Mouse (Mus musculus): ENCODE measurements at regions not wholly inside any gene's neighbourhood (a gene's known extent, or its start where the extent isn't known, plus 50 kb on each side); places are given as distances from the start of the nearest gene placed in this dataset.

DNA sequence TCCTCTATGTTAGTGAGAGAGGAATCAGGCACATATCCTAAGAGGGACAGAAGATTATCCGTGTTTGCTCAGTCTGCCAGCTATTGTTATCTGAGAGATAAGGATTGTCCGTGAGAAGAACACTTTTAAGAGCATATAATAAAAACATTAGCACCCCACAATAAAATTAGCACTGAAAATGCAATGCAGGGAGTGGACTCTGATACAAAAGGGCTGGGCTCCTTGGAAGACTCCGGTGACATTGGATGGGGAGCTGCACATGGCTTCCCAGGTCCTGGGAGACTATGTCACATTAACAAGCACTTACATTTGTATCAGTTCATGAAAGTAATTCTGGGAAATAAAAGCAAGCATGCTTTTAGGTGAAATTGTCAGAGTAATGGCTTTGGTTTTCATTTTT lies 238.6 kb upstream of the Map3k1 start:
- no peak for DNase-seq (ENCODE audit: low spot score)
- Histone ChIP-seq H3K9ac (ENCODE audit: low read length) (no peak overlapping the region), H3K4me2 (ENCODE audit: low read depth) (no peak overlapping the region), H3K27ac (ENCODE audit: low read depth, low read length) (no peak overlapping the region), H3K9me3 (ENCODE audit: control insufficient read depth, low read length) (no peaks in the 10 kb centered on the region), H3K4me3 (ENCODE audit: low read depth, low read length) (no peak overlapping the region), H3K4me1 (ENCODE audit: control insufficient read depth, insufficient read depth, low read length) (no peaks in the 10 kb centered on the region), H3K36me3 (ENCODE audit: control insufficient read depth, insufficient read depth, low read length) (no peaks in the 10 kb centered on the region), H3K27me3 (ENCODE audit: control insufficient read depth, insufficient read depth, low read length) (no peaks in the 10 kb centered on the region)
- no peak for ATAC-seq (ENCODE audit: insufficient read depth, low FRiP score, low TSS enrichment)
- WGBS, result 64% methylated on average over 3 of the region's 3 CpGs

DNA sequence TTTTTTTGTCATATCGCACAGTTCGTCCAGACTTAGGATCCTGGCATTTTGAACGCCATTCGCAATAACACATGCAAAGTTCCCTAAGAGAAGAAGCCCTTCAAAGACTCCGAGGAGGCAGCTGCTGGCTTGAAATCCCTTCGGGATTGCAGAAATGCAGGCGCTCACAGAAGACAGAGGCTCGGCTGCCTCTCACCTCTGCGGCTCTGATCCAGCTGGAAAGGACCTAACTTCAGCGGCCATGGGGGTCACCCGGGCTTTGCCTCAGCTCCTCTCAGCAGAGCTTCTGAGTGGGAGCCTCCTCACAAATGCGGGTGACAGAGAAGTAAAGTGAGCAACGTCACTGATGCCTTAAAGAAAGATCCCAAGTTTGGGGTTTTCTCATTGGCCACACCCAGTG lies 239.1 kb upstream of the Map3k1 start:
- no peaks in the 10 kb centered on the region for H3K36me3 ChIP-seq (ENCODE audit: control insufficient read depth, insufficient read depth, low read length)
- H3K27me3 ChIP-seq (ENCODE audit: control insufficient read depth, insufficient read depth, low read length), result no peaks in the 10 kb centered on the region
- no peak overlapping the region for H3K27ac ChIP-seq (ENCODE audit: low read depth, low read length)
- no peak overlapping the region for H3K4me3 ChIP-seq (ENCODE audit: low read depth, low read length)
- 79% methylated on average over 13 of the region's 13 CpGs for WGBS
- H3K9me3 ChIP-seq (ENCODE audit: control insufficient read depth, low read length), result no peaks in the 10 kb centered on the region
- H3K9ac ChIP-seq (ENCODE audit: low read length), result no peak overlapping the region
- H3K4me1 ChIP-seq (ENCODE audit: control insufficient read depth, insufficient read depth, low read length), result no peaks in the 10 kb centered on the region
- H3K4me2 ChIP-seq (ENCODE audit: low read depth), result no peak overlapping the region
- DNase-seq (ENCODE audit: low spot score) (no peak), ATAC-seq (ENCODE audit: insufficient read depth, low FRiP score, low TSS enrichment) (no peak)

DNA sequence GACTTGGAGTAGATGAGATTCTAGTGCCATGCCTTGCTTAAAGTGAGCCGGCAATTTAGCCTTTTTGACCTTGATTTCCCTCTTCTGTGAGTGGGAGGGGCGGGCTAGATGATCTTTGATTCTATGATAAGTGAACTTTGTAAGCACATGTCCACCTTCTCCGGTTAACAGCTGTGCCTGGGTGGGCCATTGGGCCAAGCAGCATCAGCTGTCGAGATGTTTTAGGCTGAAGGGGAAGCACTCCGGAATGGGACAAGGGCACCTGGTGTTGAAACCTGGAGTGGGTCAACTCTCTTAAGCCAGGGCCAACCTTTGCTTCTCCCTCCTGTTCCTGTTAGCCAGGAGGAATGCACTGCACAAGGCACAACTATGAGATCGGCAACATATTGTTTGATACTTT lies 239.5 kb upstream of the Map3k1 start:
- ATAC-seq (ENCODE audit: insufficient read depth, low FRiP score, low TSS enrichment) (no peak), DNase-seq (ENCODE audit: low spot score) (no peak)
- Histone ChIP-seq H3K27ac (ENCODE audit: low read depth, low read length) (no peak overlapping the region), H3K27me3 (ENCODE audit: control insufficient read depth, insufficient read depth, low read length) (no peaks in the 10 kb centered on the region), H3K36me3 (ENCODE audit: control insufficient read depth, insufficient read depth, low read length) (no peaks in the 10 kb centered on the region), H3K9me3 (ENCODE audit: control insufficient read depth, low read length) (no peaks in the 10 kb centered on the region), H3K4me2 (ENCODE audit: low read depth) (no peak overlapping the region), H3K4me3 (ENCODE audit: low read depth, low read length) (no peak overlapping the region), H3K4me1 (ENCODE audit: control insufficient read depth, insufficient read depth, low read length) (no peaks in the 10 kb centered on the region), H3K9ac (ENCODE audit: low read length) (no peak overlapping the region)
- 91% methylated on average over 6 of the region's 6 CpGs for whole genome bisulfite sequencing

DNA sequence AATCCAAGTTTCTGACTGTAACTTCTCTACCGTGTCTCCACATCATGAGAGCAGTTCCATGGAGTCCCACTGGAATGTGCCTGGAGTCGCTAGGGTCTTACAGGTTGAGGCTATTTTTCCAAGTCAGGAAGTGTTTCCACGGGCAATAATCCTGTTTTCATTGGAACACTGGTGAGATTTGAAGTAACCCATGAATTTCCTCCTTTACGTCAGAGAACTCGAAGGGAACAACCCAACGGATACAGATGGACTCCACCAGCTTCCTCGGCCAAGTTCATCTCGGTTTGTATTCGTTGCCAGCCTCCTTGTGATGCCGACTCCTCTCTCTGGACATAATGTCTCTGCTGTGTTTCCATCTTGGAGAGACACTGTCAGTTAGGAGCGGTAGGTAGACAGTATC lies 237.4 kb upstream of the Ankrd55 start:
- ATAC-seq (ENCODE audit: insufficient read depth, low FRiP score, low TSS enrichment), result no peak
- DNase-seq (ENCODE audit: low spot score), result no peak
- Histone ChIP-seq H3K27me3 (ENCODE audit: control insufficient read depth, insufficient read depth, low read length) (no peaks in the 10 kb centered on the region), H3K4me2 (ENCODE audit: low read depth) (no peak overlapping the region), H3K9ac (ENCODE audit: low read length) (no peak overlapping the region), H3K4me3 (ENCODE audit: low read depth, low read length) (no peak overlapping the region), H3K36me3 (ENCODE audit: control insufficient read depth, insufficient read depth, low read length) (no peaks in the 10 kb centered on the region), H3K9me3 (ENCODE audit: control insufficient read depth, low read length) (no peaks in the 10 kb centered on the region), H3K4me1 (ENCODE audit: control insufficient read depth, insufficient read depth, low read length) (no peaks in the 10 kb centered on the region), H3K27ac (ENCODE audit: low read depth, low read length) (no peak overlapping the region)
- WGBS, result 95% methylated on average over 11 of the region's 11 CpGs

DNA sequence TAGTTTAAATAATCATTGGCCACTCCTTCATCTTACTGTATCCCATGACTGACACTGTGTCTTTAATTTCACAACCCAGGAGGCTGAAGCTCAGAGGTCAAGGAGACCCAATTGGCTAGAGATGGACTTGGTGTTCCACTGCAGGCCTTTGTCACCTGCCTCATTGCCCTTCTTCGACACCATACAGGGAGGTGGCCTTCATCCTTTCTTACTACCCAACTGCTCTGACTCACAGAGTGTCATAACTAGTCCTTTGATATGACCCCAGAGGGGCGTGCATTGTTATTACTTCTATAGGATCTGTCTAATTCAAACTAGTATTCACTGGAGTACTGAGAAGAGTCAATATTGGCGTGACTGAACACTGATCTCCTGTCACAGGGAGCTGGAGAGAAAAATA lies 236.2 kb upstream of the Ankrd55 start:
- Histone ChIP-seq H3K36me3 (ENCODE audit: control insufficient read depth, insufficient read depth, low read length) (no peaks in the 10 kb centered on the region), H3K9ac (ENCODE audit: low read length) (no peak overlapping the region), H3K4me2 (ENCODE audit: low read depth) (no peak overlapping the region), H3K27ac (ENCODE audit: low read depth, low read length) (no peak overlapping the region), H3K9me3 (ENCODE audit: control insufficient read depth, low read length) (no peaks in the 10 kb centered on the region), H3K4me3 (ENCODE audit: low read depth, low read length) (no peak overlapping the region), H3K27me3 (ENCODE audit: control insufficient read depth, insufficient read depth, low read length) (no peaks in the 10 kb centered on the region), H3K4me1 (ENCODE audit: control insufficient read depth, insufficient read depth, low read length) (no peaks in the 10 kb centered on the region)
- ATAC-seq (ENCODE audit: insufficient read depth, low FRiP score, low TSS enrichment) (no peak), DNase-seq (ENCODE audit: low spot score) (no peak)
- WGBS, result 86% methylated on average over 3 of the region's 3 CpGs

DNA sequence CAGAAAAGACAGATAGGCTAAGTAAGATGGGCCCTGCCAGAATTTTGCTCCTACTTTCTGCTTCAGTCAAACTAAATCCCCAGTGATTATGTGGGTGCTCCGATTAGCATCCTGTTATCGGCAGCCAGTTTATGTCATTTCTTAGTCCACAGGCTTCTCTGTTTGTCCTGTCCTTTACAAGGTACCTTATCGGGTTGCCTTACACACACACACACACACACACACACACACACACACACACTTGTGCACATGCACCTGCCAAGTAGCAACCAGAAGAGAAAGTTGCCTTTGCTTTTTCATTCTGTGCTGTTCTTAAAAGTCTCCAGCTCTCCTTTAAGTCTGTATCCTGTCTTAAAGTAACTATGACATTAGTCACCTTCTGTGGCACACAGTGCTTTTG lies 235.8 kb upstream of the Ankrd55 start:
- Histone ChIP-seq H3K9me3 (ENCODE audit: control insufficient read depth, low read length) (no peaks in the 10 kb centered on the region), H3K4me2 (ENCODE audit: low read depth) (no peak overlapping the region), H3K36me3 (ENCODE audit: control insufficient read depth, insufficient read depth, low read length) (no peaks in the 10 kb centered on the region), H3K27ac (ENCODE audit: low read depth, low read length) (no peak overlapping the region), H3K4me1 (ENCODE audit: control insufficient read depth, insufficient read depth, low read length) (no peaks in the 10 kb centered on the region), H3K9ac (ENCODE audit: low read length) (no peak overlapping the region), H3K4me3 (ENCODE audit: low read depth, low read length) (no peak overlapping the region), H3K27me3 (ENCODE audit: control insufficient read depth, insufficient read depth, low read length) (no peaks in the 10 kb centered on the region)
- ATAC-seq (ENCODE audit: insufficient read depth, low FRiP score, low TSS enrichment) (no peak), DNase-seq (ENCODE audit: low spot score) (no peak)
- 95% methylated on average over 3 of the region's 3 CpGs for WGBS

DNA sequence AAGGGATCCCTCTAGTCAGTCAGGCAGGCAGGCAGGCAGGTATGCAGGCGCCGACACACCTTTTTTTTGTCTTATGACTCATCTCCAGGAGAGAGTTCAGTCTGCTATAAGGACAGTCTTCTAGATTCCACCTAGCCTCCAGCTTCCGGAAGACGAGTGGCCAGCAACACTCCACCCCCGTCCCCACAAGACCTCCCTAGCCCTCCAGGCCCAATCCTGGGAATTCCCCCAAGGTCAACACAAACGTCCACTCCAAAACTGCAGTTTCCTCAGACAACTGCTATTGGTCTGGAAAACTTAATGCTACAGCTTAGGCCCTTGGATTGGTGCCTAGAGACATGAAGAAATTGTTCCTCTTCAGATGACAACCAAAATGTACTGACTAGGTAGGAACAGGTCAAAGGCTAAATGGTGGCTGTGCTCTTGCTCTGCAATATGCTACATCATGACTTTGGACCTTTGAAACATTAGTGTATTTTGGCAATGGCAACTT lies 233.3 kb upstream of the Ankrd55 start:
- no peaks in the 10 kb centered on the region for H3K27me3 ChIP-seq (ENCODE audit: control insufficient read depth, insufficient read depth, low read length)
- H3K27ac ChIP-seq (ENCODE audit: low read depth, low read length), result no peak overlapping the region
- H3K36me3 ChIP-seq (ENCODE audit: control insufficient read depth, insufficient read depth, low read length), result no peaks in the 10 kb centered on the region
- ATAC-seq (ENCODE audit: insufficient read depth, low FRiP score, low TSS enrichment) (no peak), DNase-seq (ENCODE audit: low spot score) (no peak)
- no peaks in the 10 kb centered on the region for H3K9me3 ChIP-seq (ENCODE audit: control insufficient read depth, low read length)
- H3K4me1 ChIP-seq (ENCODE audit: control insufficient read depth, insufficient read depth, low read length), result no peaks in the 10 kb centered on the region
- H3K4me3 ChIP-seq (ENCODE audit: low read depth, low read length), result no peak overlapping the region
- H3K4me2 ChIP-seq (ENCODE audit: low read depth), result no peak overlapping the region
- WGBS, result 88% methylated on average over 6 of the region's 6 CpGs
- no peak overlapping the region for H3K9ac ChIP-seq (ENCODE audit: low read length)

DNA sequence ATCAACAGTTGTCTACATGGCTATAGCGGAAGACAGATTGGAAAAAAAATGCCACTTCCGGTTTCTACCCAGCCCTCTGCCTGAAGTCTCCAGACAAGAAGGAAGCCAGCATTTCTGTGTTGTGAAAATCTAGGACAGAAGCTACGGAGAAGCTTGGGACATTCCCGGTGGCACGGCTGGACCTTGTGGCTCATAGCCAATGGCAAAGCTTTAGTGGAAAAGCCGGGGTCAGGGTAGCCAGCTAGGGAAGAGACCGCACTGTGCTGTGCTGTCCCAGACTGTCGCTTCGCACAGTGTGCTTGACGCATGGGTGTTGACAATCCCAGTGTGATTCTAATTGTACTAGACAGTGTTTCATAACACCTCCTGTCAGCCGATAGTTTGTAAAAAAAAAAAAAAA lies 230.0 kb upstream of the Ankrd55 start:
- Histone ChIP-seq H3K27ac (ENCODE audit: low read depth, low read length) (no peak overlapping the region), H3K9me3 (ENCODE audit: control insufficient read depth, low read length) (no peaks in the 10 kb centered on the region), H3K4me3 (ENCODE audit: low read depth, low read length) (no peak overlapping the region), H3K9ac (ENCODE audit: low read length) (no peak overlapping the region), H3K4me1 (ENCODE audit: control insufficient read depth, insufficient read depth, low read length) (no peaks in the 10 kb centered on the region), H3K4me2 (ENCODE audit: low read depth) (no peak overlapping the region), H3K27me3 (ENCODE audit: control insufficient read depth, insufficient read depth, low read length) (no peaks in the 10 kb centered on the region), H3K36me3 (ENCODE audit: control insufficient read depth, insufficient read depth, low read length) (no peaks in the 10 kb centered on the region)
- no peak for DNase-seq (ENCODE audit: low spot score)
- 90% methylated on average over 11 of the region's 11 CpGs for WGBS
- no peak for ATAC-seq (ENCODE audit: insufficient read depth, low FRiP score, low TSS enrichment)

DNA sequence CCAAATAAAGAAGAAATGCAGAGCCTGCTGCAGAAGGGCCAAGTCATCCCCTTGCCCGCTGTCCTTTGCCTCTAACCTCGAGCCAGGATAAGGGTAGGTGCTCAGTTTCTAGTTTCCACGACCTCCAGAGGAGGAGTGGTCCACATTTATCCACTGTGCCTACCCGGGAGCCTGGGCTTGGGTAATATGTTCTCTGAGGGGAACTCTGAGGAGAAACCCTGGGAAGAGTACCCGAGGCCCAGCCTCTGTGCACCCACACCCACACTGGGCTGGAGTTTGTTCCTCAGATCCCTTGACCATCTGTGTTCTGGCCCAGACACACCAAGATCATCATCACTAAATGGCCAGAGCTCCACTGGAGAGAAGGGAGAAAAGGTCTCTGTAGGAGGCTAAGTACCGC lies 229.5 kb upstream of the Ankrd55 start:
- Histone ChIP-seq H3K4me1 (ENCODE audit: control insufficient read depth, insufficient read depth, low read length) (no peaks in the 10 kb centered on the region), H3K9me3 (ENCODE audit: control insufficient read depth, low read length) (no peaks in the 10 kb centered on the region), H3K9ac (ENCODE audit: low read length) (no peak overlapping the region), H3K27me3 (ENCODE audit: control insufficient read depth, insufficient read depth, low read length) (no peaks in the 10 kb centered on the region), H3K4me3 (ENCODE audit: low read depth, low read length) (no peak overlapping the region), H3K36me3 (ENCODE audit: control insufficient read depth, insufficient read depth, low read length) (no peaks in the 10 kb centered on the region), H3K27ac (ENCODE audit: low read depth, low read length) (no peak overlapping the region), H3K4me2 (ENCODE audit: low read depth) (no peak overlapping the region)
- ATAC-seq (ENCODE audit: insufficient read depth, low FRiP score, low TSS enrichment) (no peak), DNase-seq (ENCODE audit: low spot score) (no peak)
- 84% methylated on average over 6 of the region's 6 CpGs for WGBS

Data from neural tube, embryonic 11.5 days (tissue).